Mouse (Mus musculus) left cerebral cortex, adult 8-10 months (tissue): ENCODE results near the gene Tpp1. TPM values are rescaled to one million over a fixed set of nuclear protein-coding genes. Genes with fewer than 3 reads are reported as not detected.
"Not testable (repeated sequence)": the region's sequence is repeated elsewhere in the genome, so short reads cannot be mapped to it uniquely, and the experiment has no call there.

ENCODE experiments used
- DNase-seq, 2 experiments: peaks; one replicate each; pipeline ENCODE4 v3.0.0; 2022; ENCODE audit warnings: low spot score in 2 of 2
- total RNA-seq, 4 experiments: library from RNA; stranded (reverse); gene quantifications; 2 replicates each; pipeline ENCODE4 v1.2.4; 2022

Tpp1 gene
- total RNA-seq, 4 experiments from 2014 or later = 62.2 to 81.2 (median 67.1) TPM

GRCm38 (mm10) chr7:105762517-105763270 lies 10.7 kb upstream of the Tpp1 start:
- DNase-seq = no peak

DNA sequence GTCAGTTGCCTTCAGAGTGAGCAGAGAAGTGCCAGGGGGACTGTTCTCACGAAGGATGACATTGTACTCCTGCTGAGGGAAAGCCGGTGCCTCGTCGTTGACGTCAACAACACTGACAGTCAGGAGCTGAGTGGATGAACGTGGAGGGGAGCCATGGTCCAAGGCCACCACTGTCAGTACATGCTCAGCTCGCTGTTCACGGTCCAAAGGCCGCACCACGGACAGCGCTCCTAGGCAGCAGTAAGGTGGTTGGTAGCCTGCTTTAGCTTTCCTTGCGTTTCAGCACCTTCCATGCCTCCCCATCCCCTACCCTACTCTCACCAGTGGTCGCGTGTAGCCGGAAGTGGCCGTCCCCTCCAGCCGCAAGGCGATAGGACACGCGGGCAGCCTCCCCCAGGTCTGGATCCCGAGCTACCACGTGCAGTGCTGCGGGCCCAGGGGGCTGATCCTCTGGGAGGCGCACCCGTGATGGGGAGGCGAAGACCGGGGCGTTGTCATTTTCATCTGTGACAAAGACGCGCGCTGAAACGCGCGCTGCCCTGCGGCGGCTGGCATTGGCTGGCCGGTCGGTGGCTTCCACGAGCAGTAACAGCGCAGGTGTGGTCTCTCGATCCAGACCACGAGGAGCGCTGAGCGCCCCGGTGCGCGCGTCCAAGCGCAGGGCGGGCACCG lies 9.9 kb upstream of the Tpp1 start:
- DNase-seq = no peak

DNA sequence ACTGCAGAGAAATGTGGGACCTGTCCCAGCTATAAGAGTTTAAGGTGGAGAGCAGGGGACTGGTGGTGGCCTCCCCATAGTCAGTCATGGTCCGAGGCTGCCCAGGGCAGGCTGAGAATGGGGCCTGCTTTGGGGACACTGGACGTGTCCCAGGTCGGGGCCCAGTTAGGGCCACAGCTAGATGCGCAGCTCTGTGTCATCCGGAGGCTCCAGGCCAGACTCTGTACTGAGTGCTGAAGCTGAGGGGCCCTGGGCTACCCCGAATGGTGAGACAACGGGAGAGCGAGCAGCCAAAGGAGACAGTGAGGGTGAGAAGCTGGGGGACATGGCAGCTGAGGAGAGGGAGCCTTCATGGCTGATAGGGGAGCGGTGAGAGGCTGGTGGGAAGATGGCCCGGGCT lies 1.2 kb upstream of the Tpp1 start:
- no peak for DNase-seq

DNA sequence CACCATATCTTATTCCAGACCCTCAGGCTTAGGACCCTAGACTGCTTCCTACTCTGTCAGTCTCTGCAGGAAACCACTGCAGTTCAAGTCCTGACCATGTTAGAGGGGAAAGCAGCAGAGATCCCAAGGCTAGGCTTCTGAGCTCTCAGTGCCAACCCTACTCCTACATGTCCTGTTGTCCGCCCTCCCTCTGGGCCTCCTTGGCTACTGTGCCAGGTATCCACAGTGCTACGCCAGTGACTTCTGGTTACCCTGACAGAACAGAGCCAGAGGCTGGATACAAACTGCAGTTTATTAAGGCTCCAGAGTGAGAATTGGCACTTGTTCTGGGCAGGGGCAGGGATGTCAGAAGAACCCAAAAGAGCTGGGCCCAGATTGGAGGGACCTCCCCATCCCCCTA lies 681 bp upstream of the Tpp1 start:
- DNase-seq = no peak

DNA sequence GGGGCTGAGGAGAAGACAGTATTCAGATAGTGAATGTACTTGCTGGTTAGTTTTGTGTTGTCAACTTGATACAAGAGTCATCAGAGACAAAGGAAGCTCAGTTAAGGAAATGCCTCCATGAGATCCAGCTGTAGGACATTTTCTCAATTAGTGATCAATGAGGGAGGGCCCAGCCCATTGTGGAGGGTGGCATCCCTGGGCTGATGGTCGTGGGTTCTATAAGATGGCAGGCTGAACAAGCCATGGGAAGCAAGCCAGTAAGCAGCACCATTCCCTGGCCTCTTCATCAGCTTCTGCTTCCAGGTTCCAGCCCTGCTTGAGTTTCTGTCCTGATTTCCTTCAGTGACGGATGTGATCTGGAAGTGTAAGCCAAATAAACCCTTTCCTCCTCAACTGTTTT lies 4.3 kb downstream of the Tpp1 start:
- DNase-seq = peak in 1 of 2 experiments; percentile 4

DNA sequence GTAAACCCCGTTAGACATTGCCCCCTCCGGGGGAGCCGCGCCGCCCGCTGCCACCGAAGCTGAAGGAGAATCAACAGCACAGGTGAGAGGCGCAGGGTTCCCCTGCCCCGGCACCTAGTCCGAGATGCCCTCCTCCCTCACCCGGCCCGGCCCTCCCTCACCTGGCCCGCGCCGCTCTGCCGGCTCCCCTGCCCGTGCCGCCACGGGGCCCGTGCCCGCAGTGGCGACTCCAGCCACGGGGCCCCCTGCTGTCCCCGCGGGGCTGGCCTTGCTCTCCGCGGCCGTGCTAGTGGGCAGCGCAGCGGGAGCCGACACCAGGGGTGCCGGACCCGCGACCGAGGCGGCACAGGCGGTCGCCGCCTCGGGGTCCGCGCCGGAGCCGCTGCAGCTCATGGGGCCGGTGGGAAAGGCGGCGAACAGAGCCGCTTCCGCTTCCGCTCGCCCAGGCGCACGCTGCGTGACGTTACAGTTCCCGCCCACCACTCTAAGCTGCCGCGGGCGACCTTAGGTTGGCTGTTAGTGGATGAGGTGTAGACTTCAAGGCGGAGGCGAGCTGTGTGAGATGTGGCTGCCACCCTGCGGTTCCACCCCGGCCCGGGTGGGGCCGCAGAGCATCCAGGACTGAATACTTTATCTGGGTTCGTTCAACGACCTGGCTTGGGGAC lies 8.0 kb downstream of the Tpp1 start, which contains the start of gene Taf10:
TSS of gene Taf10 (minus strand) at position 436 of the 665 bp plus-strand sequence.
- peak; percentile 69 to 86 for DNase-seq

- not testable (repeated sequence) for DNase-seq
Measured at GRCm38 (mm10) chr7:105743246-105743925, 8.6 kb downstream of the Tpp1 start.

- DNase-seq = not testable (repeated sequence)
Measured at GRCm38 (mm10) chr7:105742539-105743215, 9.4 kb downstream of the Tpp1 start.

GRCm38 (mm10) chr7:105741978-105742377 lies 10.1 kb downstream of the Tpp1 start:
- no peak for DNase-seq

GRCm38 (mm10) chr7:105740851-105741250 lies 11.2 kb downstream of the Tpp1 start:
- no peak for DNase-seq

DNA sequence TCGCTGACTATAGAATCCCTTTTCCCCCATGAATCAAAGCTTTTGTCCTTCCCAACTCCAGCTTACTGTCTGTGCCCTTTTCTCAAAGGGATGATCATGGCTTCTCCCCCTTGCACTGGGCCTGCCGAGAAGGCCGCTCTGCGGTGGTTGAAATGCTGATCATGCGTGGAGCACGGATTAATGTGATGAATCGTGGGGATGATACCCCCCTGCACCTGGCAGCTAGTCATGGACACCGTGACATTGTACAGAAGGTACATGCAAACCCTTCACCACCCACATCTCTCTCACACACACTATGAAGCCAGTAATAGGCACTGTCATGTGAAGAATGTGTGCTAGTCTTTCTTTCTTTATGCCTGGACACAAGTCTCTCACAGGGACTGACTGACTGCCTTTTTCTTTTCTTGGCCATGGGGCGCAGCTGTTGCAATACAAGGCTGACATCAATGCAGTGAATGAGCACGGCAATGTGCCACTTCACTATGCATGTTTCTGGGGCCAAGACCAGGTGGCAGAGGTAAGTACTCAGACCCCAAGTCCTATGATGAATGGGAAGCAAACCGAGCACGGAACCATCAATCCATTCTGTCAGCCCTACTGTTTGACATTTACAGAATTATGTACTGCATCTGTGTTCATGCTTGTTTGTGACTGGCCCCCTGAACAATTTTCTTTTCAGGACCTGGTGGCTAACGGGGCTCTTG lies 11.8 kb downstream of the Tpp1 start:
- peak in 1 of 2 experiments; percentile 4 for DNase-seq

DNA sequence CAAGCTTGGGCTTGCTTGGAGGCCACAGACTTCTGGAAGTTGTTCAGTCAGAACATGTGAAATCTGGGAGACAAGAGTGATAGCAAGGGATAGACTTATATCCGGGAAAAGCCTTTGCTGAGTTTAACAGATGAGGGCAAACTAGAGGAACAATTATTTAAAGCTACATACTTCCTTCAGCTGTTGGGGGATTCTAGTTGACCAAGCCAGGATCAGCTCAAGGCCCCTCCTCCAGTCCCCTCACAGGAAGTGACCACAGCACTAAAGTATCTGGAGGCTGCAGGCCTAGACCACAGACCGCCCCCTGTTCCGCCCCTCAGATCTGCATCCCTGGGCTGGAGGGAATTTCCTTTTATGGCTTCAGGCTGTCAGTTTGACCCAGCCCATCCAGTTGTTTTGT lies 13.1 kb downstream of the Tpp1 start:
- peak in 1 of 2 experiments; percentile 5 for DNase-seq

- DNase-seq = no peak
Measured at GRCm38 (mm10) chr7:105738286-105738685, 13.7 kb downstream of the Tpp1 start.

DNA sequence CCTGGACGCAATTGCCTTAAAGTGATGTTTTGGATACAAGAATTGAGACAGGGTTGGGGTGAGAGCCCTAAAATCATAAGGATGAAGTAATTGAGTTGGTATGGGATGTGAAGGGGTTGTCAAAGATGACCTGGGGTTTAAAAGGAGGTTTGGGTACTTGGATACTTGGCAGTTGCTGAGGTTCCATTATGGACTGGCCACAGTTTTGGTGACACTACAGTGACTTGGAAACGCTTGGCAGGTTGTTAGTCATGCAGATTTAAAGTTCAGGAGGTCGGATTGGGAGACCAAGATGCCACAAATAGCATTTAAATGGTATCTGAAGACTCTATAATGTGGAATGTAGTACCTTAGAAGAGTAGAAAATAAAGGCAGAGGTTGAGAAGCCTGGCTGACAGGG lies 14.4 kb downstream of the Tpp1 start:
- DNase-seq = no peak

- DNase-seq = peak; percentile 17 to 34
Measured at GRCm38 (mm10) chr7:105736911-105737521, 15.0 kb downstream of the Tpp1 start, which contains the start of gene Rrp8. Gene Rrp8 (minus strand): TSS chr7:105737385.

- DNase-seq = peak; percentile 86 to 92
Measured at GRCm38 (mm10) chr7:105736264-105736901, 15.7 kb downstream of the Tpp1 start, which contains the start of gene Ilk. Gene Ilk (plus strand): TSS chr7:105736592.

- not testable (repeated sequence) for DNase-seq
Measured at GRCm38 (mm10) chr7:105735464-105735863, 16.6 kb downstream of the Tpp1 start.

DNA sequence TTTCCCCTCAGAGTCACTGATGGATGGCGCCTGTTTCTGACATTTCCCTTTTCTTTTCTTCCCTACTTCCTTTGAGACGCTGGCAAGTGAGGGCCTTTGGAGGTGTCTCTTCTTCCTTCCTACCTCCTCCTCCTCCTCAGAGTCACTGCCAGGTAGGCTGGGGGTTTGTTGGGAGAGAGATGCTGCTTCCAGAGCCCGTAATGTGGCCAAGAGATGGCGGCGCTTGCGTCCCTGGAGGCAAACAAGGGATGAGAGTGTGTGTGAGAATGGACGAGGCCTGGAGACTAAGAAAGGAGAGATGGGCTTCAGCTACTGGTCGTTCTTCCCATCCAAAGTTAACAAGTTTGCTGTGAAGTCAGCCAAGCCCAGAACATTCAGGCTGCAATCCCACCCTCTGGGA lies 17.2 kb downstream of the Tpp1 start:
- peak in 1 of 2 experiments; percentile 2 for DNase-seq

- DNase-seq = peak in 1 of 2 experiments; percentile 6
Measured at GRCm38 (mm10) chr7:105733836-105734235, 18.2 kb downstream of the Tpp1 start.
